Mouse (Mus musculus) forebrain, embryonic 15.5 days (tissue): ENCODE measurements around the gene Lfng. TPM values are rescaled to one million over a fixed set of nuclear protein-coding genes. Genes with fewer than 3 reads are reported as not detected.
A peak's percentile ranks its signal among the peaks of the same experiment; 100 is the strongest.

Experiments
- ATAC-seq: fragments of 200-750 bp; cut with Nextera tagmentation; replicated peaks from 2 replicates; pipeline ENCODE4 v1.8.0; 2017; ENCODE audit warnings: mild to moderate bottlenecking, moderate TSS enrichment, moderate library complexity
- H3K27ac ChIP-seq: fragments of 300-500 bp; sonication (generic); replicated peaks from 2 replicates; pipeline ENCODE4 v1.5.1; 2015; ENCODE audit warnings: mild to moderate bottlenecking, inconsistent platforms
- H3K27me3 ChIP-seq: fragments of 300-500 bp; sonication (generic); 2 replicates; pipeline ENCODE4 v1.6.1; 2015; ENCODE audit warnings: inconsistent platforms
- H3K36me3 ChIP-seq: fragments of 300-500 bp; sonication (generic); 2 replicates; pipeline ENCODE4 v1.6.1; 2015; ENCODE audit warnings: mild to moderate bottlenecking, inconsistent platforms
- H3K4me1 ChIP-seq: fragments of 300-500 bp; sonication (generic); 2 replicates; pipeline ENCODE4 v1.6.1; 2015; ENCODE audit warnings: inconsistent platforms
- H3K4me2 ChIP-seq: fragments of 300-500 bp; sonication (generic); replicated peaks from 2 replicates; pipeline ENCODE4 v1.6.1; 2015; ENCODE audit warnings: mild to moderate bottlenecking, inconsistent platforms
- H3K4me3 ChIP-seq: fragments of 300-500 bp; sonication (generic); 2 replicates; pipeline ENCODE4 v1.5.1; 2015; ENCODE audit warnings: mild to moderate bottlenecking, inconsistent platforms
- H3K9ac ChIP-seq: fragments of 300-500 bp; sonication (generic); replicated peaks from 2 replicates; pipeline ENCODE4 v1.6.1; 2015; ENCODE audit warnings: mild to moderate bottlenecking, inconsistent platforms
- H3K9me3 ChIP-seq: fragments of 300-500 bp; sonication (generic); 2 replicates; pipeline ENCODE4 v1.6.1; 2016; ENCODE audit warnings: inconsistent platforms
- WGBS: fragments of 180-500 bp; shearing (Covaris S2); methylation state at CpG from one replicate; pipeline ENCODE4 v1.1.7; 2015; ENCODE audit warnings: mixed read lengths; 5-methylcytosine and 5-hydroxymethylcytosine counted together
- polyA plus RNA-seq: library from polyadenylated mRNA; unstranded; fragments of >200 nt; fragmentation: Nextera tagmentation; extraction: Ambion mirVana; gene quantifications from 2 replicates; pipeline ENCODE4 v1.2.1, GENCODE M21; 2015

Lfng gene
- polyA plus RNA-seq, 1 experiment from 2014 or later = 28.8 TPM

DNA sequence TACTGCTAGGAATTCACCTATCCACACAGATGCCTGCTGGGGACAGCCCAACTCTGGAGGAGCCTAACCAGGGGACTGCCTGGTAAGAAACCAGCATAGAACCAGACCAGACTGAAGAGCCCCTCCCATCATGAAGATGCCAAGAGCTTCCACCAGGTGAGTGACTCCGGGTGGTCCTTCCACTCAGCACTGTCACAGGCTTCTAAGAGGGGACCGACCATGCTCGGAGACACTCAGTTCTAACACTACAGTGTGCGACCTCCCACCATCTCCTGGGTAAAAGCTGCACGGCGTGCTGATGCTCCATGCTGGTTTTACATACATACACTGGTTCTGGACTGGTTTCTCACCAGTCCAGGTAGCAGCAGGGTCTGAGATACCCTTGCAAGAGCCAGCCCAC, 39.1 kb downstream of the Lfng start:
- 62% methylated on average over 6 of the region's 6 CpGs for WGBS
- H3K27ac ChIP-seq = peak overlapping the region; percentile 94
- H3K36me3 ChIP-seq = peaks cover 10% of the 10 kb centered on the region
- H3K27me3 ChIP-seq = no peaks in the 10 kb centered on the region
- H3K4me2 ChIP-seq = peak overlapping the region; percentile 78
- peak overlapping the region; percentile 94 for H3K4me3 ChIP-seq
- H3K4me1 ChIP-seq = peaks cover 74% of the 10 kb centered on the region
- H3K9me3 ChIP-seq = no peaks in the 10 kb centered on the region
- peak overlapping the region; percentile 100 for H3K9ac ChIP-seq
- no peak for ATAC-seq

- Histone ChIP-seq H3K4me1 (peaks cover 67% of the 10 kb centered on the region), H3K27ac (peak overlapping the region; percentile 94), H3K4me2 (peak overlapping the region; percentile 78), H3K9me3 (no peaks in the 10 kb centered on the region), H3K4me3 (peak overlapping the region; percentile 94), H3K9ac (peak overlapping the region; percentile 100), H3K27me3 (no peaks in the 10 kb centered on the region), H3K36me3 (peaks cover 10% of the 10 kb centered on the region)
- no peak for ATAC-seq
- 12% methylated on average over 13 of the region's 13 CpGs for WGBS
Measured at GRCm38 (mm10) chr5:140647031-140647760, 40.1 kb downstream of the Lfng start.

GRCm38 (mm10) chr5:140647821-140648518, 40.9 kb downstream of the Lfng start:
- under 1% methylated on average over 13 of the region's 13 CpGs for WGBS
- ATAC-seq = peak; percentile 46
- Histone ChIP-seq H3K27me3 (no peaks in the 10 kb centered on the region), H3K27ac (peak overlapping the region; percentile 94), H3K9ac (peak overlapping the region; percentile 100), H3K4me2 (peak overlapping the region; percentile 78), H3K4me1 (peaks cover 59% of the 10 kb centered on the region), H3K9me3 (no peaks in the 10 kb centered on the region), H3K4me3 (peak overlapping the region; percentile 94), H3K36me3 (peaks cover 10% of the 10 kb centered on the region)

GRCm38 (mm10) chr5:140648519-140649100, 41.5 kb downstream of the Lfng start, which contains the start of gene Ttyh3:
TSS of gene Ttyh3 (minus strand) at chr5:140649031.
- WGBS = under 1% methylated on average over 50 of the region's 62 CpGs
- H3K9ac ChIP-seq = peak within 1 kb of the TSS; percentile 100
- H3K9me3 ChIP-seq = no peaks in the 10 kb centered on the region
- ATAC-seq = peak; percentile 69; the same call in 1 of the 2 replicates
- peaks cover 10% of the 10 kb centered on the region for H3K36me3 ChIP-seq
- H3K27ac ChIP-seq = peak within 1 kb of the TSS; percentile 94
- peaks cover 53% of the 10 kb centered on the region for H3K4me1 ChIP-seq
- H3K4me2 ChIP-seq = peak within 1 kb of the TSS; percentile 78
- H3K27me3 ChIP-seq = no peaks in the 10 kb centered on the region
- H3K4me3 ChIP-seq = peak within 1 kb of the TSS; percentile 94

- peaks cover 47% of the 10 kb centered on the region for H3K4me1 ChIP-seq
- no peaks in the 10 kb centered on the region for H3K9me3 ChIP-seq
- H3K27me3 ChIP-seq = no peaks in the 10 kb centered on the region
- peaks cover 7% of the 10 kb centered on the region for H3K36me3 ChIP-seq
- peak overlapping the region; percentile 92 for H3K27ac ChIP-seq
- WGBS = 3% methylated on average over 26 of the region's 26 CpGs
- ATAC-seq = peak; percentile 85
- peak overlapping the region; percentile 71 for H3K4me2 ChIP-seq
- peak overlapping the region; percentile 69 for H3K9ac ChIP-seq
- H3K4me3 ChIP-seq = peak overlapping the region; percentile 94
Measured at GRCm38 (mm10) chr5:140649101-140649667, 42.1 kb downstream of the Lfng start.

DNA sequence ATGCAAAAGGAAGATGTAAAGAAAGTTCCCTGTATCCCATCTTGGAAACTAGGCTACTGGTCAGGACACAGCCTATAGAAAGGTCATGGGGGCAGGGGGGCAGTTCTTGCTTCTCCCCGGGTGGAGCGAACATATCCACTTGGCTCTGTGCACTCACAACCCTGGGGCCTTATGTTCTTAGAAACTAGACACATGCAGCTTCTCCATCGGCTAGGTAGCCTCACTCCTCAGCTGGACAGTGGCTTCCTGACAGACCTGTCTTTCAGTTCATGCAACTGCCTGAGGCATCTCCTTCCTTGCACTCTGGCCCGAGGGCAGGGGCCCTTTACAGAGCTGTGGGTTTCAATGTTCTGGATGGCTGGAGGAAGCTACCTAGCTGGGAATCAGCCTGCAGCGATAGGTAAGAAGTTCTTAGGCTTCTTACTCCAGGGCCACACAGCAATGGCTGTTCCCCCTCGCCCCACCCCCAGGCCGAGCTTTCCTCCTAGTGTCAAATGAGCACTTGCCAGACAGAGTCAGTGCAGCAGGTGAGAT, 42.8 kb downstream of the Lfng start:
- peak overlapping the region; percentile 94; the same call in 1 of the 2 replicates for H3K4me3 ChIP-seq

GRCm38 (mm10) chr5:140651231-140651630, 44.1 kb downstream of the Lfng start:
- Histone ChIP-seq H3K27me3 (no peaks in the 10 kb centered on the region), H3K4me1 (peaks cover 27% of the 10 kb centered on the region), H3K36me3 (no peaks in the 10 kb centered on the region), H3K4me3 (no peak overlapping the region), H3K4me2 (no peak overlapping the region), H3K9me3 (no peaks in the 10 kb centered on the region), H3K9ac (no peak overlapping the region), H3K27ac (no peak overlapping the region)
- 70% methylated on average over 11 of the region's 11 CpGs for WGBS
- ATAC-seq = no peak

More for the DNA sequence above, 42.8 kb downstream of the Lfng start:
- H3K27ac ChIP-seq = peak overlapping the region; percentile 92
- no peaks in the 10 kb centered on the region for H3K36me3 ChIP-seq
- H3K27me3 ChIP-seq = no peaks in the 10 kb centered on the region
- H3K9me3 ChIP-seq = no peaks in the 10 kb centered on the region
- H3K4me1 ChIP-seq = peaks cover 40% of the 10 kb centered on the region
- ATAC-seq = no peak
- peak overlapping the region; percentile 69; the same call in 1 of the 2 replicates for H3K9ac ChIP-seq
- H3K4me2 ChIP-seq = peak overlapping the region; percentile 71
- WGBS = 51% methylated on average over 7 of the region's 7 CpGs

DNA sequence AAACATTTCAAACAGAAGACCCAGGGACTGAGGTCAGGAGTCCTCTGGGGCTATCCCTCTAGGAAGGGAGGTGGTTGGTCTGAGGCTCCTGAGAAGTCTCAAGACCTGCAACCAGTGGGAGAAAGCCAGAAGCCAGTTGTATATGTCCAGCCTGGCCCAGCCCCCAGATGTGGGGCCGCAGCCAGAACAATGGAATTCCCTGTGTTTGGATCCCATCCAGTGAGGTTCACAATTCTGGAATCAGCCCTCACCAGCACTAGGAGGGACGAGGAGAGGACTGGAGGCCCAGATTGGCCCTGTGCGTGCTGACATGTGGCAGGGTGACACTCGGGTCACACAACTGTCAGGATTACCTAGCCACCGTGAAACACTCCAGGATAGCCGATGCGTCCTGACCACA, 45.5 kb downstream of the Lfng start:
- Histone ChIP-seq H3K36me3 (no peaks in the 10 kb centered on the region), H3K4me1 (peaks cover 15% of the 10 kb centered on the region), H3K4me2 (no peak overlapping the region), H3K9ac (no peak overlapping the region), H3K9me3 (no peaks in the 10 kb centered on the region), H3K27me3 (no peaks in the 10 kb centered on the region), H3K27ac (no peak overlapping the region), H3K4me3 (no peak overlapping the region)
- no peak for ATAC-seq
- 58% methylated on average over 7 of the region's 7 CpGs for WGBS

DNA sequence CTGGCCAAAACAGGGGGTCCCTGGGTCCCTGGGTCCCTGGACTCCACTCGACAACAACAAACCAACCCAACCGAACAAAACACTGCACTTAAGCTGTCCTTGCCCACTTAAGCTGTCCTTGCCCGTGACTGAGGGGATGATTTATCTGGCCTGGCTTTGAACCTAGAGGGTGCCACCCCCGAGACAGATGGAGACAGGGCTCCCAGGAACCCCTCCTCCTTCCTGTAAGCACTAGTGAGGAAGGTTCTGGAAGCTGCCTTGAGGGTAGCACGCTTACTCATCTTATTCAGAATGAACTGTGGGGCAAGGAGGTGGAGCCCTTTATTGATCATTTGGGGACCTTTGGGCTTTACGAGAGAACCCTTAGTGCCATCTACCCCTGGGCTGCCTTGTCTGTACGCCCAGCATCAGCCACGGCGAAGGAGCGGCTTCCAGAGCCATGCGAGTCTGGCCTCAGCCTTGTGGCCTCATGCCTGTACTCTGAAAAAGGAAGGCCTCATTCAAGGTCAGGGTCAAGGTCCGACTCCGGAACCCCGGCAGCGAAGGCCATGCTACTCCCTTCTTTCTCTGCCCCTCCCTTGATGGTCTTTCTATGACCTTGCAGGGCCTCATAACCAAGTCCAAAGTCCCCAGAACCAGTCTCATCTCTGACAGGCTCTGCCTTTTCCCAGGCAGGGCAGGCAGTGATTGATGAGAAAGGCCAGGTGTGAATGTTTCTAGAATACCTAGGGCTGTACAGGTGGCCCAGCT, 47.2 kb downstream of the Lfng start:
- no peak overlapping the region for H3K27ac ChIP-seq
- ATAC-seq = no peak
- no peaks in the 10 kb centered on the region for H3K36me3 ChIP-seq
- WGBS = 85% methylated on average over 15 of the region's 15 CpGs
- H3K9ac ChIP-seq = no peak overlapping the region
- no peak overlapping the region for H3K4me2 ChIP-seq
- H3K4me3 ChIP-seq = no peak overlapping the region
- H3K4me1 ChIP-seq = peaks cover 22% of the 10 kb centered on the region
- no peaks in the 10 kb centered on the region for H3K9me3 ChIP-seq
- no peaks in the 10 kb centered on the region for H3K27me3 ChIP-seq

GRCm38 (mm10) chr5:140659607-140660272, 52.6 kb downstream of the Lfng start:
- Histone ChIP-seq H3K4me2 (0 out of 2 replicates have a peak overlapping the region, but pooled peaks have one; percentile 8), H3K36me3 (no peaks in the 10 kb centered on the region), H3K4me1 (peaks cover 56% of the 10 kb centered on the region), H3K4me3 (no peak overlapping the region), H3K27ac (peak overlapping the region; percentile 94), H3K27me3 (no peaks in the 10 kb centered on the region), H3K9me3 (no peaks in the 10 kb centered on the region), H3K9ac (peak overlapping the region; percentile 10; the same call in 1 of the 2 replicates)
- ATAC-seq = peak; percentile 92
- 5% methylated on average over 16 of the region's 16 CpGs for WGBS
